Mouse (Mus musculus) hindbrain, embryonic 11.5 days (tissue): Measurements from ENCODE around the gene Tsga10. TPM values are rescaled to one million over a fixed set of nuclear protein-coding genes. Genes with fewer than 3 reads are reported as not detected.

Experiments
- ATAC-seq: fragments of 200-750 bp; cut with Nextera tagmentation; 2 replicates; pipeline ENCODE4 v1.8.0; 2017; ENCODE audit warnings: mild to moderate bottlenecking, moderate TSS enrichment, moderate library complexity; ENCODE audit not compliant: low FRiP score
- DNase-seq: peaks from one replicate; pipeline ENCODE4 v3.0.0-alpha.2; 2015; ENCODE audit warnings: low spot score
- H3K27ac ChIP-seq: fragments of 300-500 bp; sonication (generic); 2 replicates; pipeline ENCODE4 v1.5.1; 2014; ENCODE audit warnings: mild to moderate bottlenecking, low read depth, low read length
- H3K27me3 ChIP-seq: fragments of 300-500 bp; sonication (generic); 2 replicates; pipeline ENCODE4 v1.6.1; 2014; ENCODE audit warnings: mild to moderate bottlenecking, low read length, moderate library complexity, mixed read lengths; ENCODE audit not compliant: control insufficient read depth, insufficient read depth
- H3K36me3 ChIP-seq: fragments of 300-500 bp; sonication (generic); 2 replicates; pipeline ENCODE4 v1.6.1; 2014; ENCODE audit warnings: mild to moderate bottlenecking, low read length, moderate library complexity, mixed read lengths; ENCODE audit not compliant: control insufficient read depth, insufficient read depth
- H3K4me1 ChIP-seq: fragments of 300-500 bp; sonication (generic); replicated peaks from 2 replicates; pipeline ENCODE4 v1.6.1; 2014; ENCODE audit warnings: low read length, mixed read lengths; ENCODE audit not compliant: control insufficient read depth, insufficient read depth
- H3K4me2 ChIP-seq: fragments of 300-500 bp; sonication (generic); replicated peaks from 2 replicates; pipeline ENCODE4 v1.6.1; 2014; ENCODE audit warnings: mild to moderate bottlenecking, low read depth, low read length
- H3K4me3 ChIP-seq: fragments of 300-500 bp; sonication (generic); 2 replicates; pipeline ENCODE4 v1.5.1; 2014; ENCODE audit warnings: low read depth, low read length
- H3K9ac ChIP-seq: fragments of 300-500 bp; sonication (generic); 2 replicates; pipeline ENCODE4 v1.6.1; 2014; ENCODE audit warnings: low read depth, low read length
- H3K9me3 ChIP-seq: fragments of 300-500 bp; sonication (generic); 2 replicates; pipeline ENCODE4 v1.6.1; 2016; ENCODE audit warnings: low read length; ENCODE audit not compliant: control insufficient read depth
- WGBS: fragments of 180-500 bp; shearing (Covaris S2); extraction: QIAGEN DNeasy Blood & Tissue Kit; methylation state at CpG from one replicate; pipeline ENCODE4 v1.1.7; 2014; 5-methylcytosine and 5-hydroxymethylcytosine counted together
- polyA plus RNA-seq: library from polyadenylated mRNA; unstranded; fragments of >200 nt; fragmentation: Nextera tagmentation; extraction: Ambion mirVana; gene quantifications from 2 replicates; pipeline ENCODE4 v1.2.1, GENCODE M21; 2014

Gene Tsga10
- polyA plus RNA-seq, 1 experiment from 2014 or later: 21.4 TPM

DNA sequence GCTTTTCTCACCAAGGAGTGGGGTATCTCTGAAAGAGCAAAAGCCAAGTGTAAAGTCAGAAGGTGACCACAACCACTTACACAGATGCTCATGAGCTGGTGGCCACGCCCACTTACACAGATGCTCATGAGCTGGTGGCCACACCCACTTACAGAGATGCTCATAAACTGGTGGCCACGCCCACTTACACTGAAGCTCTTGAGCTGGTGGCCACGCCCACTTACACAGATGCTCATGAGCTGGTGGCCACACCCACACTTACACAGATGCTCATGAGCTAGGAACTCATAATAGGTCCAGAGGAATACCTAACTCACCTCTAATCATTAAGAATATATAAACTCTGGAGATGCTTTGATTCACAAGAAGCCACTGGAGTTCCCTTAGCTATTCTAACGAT, 18.2 kb upstream of the Tsga10 start:
- Histone ChIP-seq H3K27ac (no peak overlapping the region), H3K27me3 (no peaks in the 10 kb centered on the region), H3K4me3 (no peak overlapping the region), H3K4me1 (no peaks in the 10 kb centered on the region), H3K9ac (no peak overlapping the region), H3K9me3 (no peaks in the 10 kb centered on the region), H3K4me2 (no peak overlapping the region), H3K36me3 (no peaks in the 10 kb centered on the region)
- 84% methylated on average over 4 of the region's 4 CpGs for WGBS
- ATAC-seq (no peak), DNase-seq (no peak)

GRCm38 (mm10) chr1:37883411-37883810, 17.2 kb upstream of the Tsga10 start:
- Histone ChIP-seq H3K27me3 (no peaks in the 10 kb centered on the region), H3K9ac (no peak overlapping the region), H3K4me3 (no peak overlapping the region), H3K27ac (no peak overlapping the region), H3K4me1 (no peaks in the 10 kb centered on the region), H3K36me3 (no peaks in the 10 kb centered on the region), H3K9me3 (no peaks in the 10 kb centered on the region), H3K4me2 (no peak overlapping the region)
- WGBS: 88% methylated on average over 4 of the region's 4 CpGs
- ATAC-seq (no peak), DNase-seq (no peak)

DNA sequence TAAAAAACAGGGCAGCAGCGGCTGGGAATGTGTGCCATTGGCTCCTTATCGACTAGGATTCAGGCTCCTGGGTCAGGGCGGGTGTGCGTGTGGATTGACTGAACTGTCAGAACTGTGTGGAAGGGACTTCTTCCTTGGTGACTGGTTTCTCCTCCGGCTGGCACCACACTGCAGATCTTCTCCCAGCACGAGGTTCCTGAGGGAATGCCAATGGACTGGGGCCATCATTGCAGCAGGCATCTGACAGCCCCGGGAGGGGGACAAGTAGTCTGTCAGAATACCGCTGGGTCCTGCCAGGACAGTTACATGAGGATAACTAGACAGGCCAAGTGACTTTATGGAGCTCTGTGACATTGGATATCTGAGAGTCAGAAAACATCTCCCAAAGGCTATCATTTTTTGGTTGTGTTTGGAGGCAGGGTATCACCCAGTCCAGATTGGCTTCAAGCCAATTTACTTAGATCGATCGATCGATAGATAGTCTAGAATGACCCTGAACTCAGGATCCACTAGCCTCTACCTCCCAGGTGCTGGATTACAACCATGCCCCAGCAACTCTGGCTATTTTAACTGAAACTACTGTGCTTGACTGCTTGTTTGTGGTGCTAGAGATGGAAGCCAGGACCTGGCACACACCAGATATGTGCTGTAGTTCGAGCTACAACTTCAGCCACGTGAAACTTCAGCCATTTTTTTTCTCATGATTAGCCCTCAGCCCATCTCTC, 11.7 kb upstream of the Tsga10 start:
- H3K9ac ChIP-seq: no peak overlapping the region
- no peak for DNase-seq
- 96% methylated on average over 13 of the region's 13 CpGs for WGBS
- peaks cover 11% of the 10 kb centered on the region for H3K36me3 ChIP-seq
- H3K4me2 ChIP-seq: no peak overlapping the region
- no peak for ATAC-seq
- no peak overlapping the region for H3K27ac ChIP-seq
- no peak overlapping the region for H3K4me3 ChIP-seq
- no peaks in the 10 kb centered on the region for H3K4me1 ChIP-seq
- H3K27me3 ChIP-seq: no peaks in the 10 kb centered on the region
- no peaks in the 10 kb centered on the region for H3K9me3 ChIP-seq

GRCm38 (mm10) chr1:37873157-37873556, 6.9 kb upstream of the Tsga10 start:
- WGBS: 95% methylated on average over 4 of the region's 4 CpGs
- peak overlapping the region; percentile 49; the same call in 1 of the 2 replicates for H3K4me3 ChIP-seq
- ATAC-seq: no peak
- H3K9me3 ChIP-seq: no peaks in the 10 kb centered on the region
- no peak overlapping the region for H3K27ac ChIP-seq
- no peak overlapping the region; the same call in 1 of the 2 replicates for H3K4me2 ChIP-seq
- H3K27me3 ChIP-seq: no peaks in the 10 kb centered on the region
- DNase-seq: no peak
- H3K4me1 ChIP-seq: 0 out of 2 replicates have a peak, but pooled peaks cover 2% of the 10 kb centered on the region
- no peak overlapping the region for H3K9ac ChIP-seq
- peaks cover 11% of the 10 kb centered on the region for H3K36me3 ChIP-seq

DNA sequence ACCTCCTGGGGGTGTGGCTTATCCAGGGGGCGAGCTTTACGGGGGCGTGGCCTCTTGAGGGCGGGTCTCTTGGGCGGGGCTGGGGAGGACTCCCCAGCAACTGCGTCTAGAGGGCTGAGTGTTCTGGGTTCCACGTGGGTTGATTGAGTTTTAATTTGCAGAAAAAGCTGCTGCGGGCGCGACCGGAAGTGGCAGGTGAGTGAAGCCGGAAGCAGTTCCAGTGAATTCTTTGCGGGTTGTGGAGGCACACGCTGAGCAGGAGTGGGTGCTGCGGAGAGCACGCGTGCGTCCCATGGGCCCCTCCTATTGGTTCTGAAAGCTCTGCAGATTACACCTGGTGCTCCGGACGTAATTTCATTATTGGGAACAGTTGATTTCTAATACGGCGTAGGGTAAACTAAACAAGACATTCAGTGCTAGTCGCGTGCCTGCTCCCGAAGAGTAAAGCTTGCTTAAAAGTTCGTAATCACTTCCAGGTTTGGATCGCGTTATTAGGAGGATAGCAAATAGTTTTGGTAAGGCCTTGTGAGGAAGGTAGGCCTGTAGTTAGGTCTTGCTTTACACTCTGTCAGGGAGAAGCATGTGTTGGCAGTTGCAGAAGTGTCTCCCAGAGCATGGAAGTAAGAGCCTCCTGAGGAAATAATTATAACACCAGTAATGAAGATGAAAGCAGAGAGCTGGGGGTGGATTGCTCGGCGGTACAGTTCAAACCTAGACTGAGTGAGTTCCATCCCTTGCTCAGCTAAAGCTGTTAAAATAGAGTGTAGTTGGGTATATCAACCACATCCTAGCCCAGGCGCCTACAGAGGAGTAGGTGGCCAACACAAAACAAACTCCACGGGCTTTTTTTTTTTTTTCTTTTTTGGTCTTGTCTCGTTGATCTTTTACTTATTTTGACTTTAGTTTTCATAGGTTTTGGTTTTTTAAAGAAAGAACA, 6.2 kb upstream of the Tsga10 start:
- H3K4me2 ChIP-seq: peak overlapping the region; percentile 68
- H3K9me3 ChIP-seq: no peaks in the 10 kb centered on the region
- 0 out of 2 replicates have a peak, but pooled peaks cover 2% of the 10 kb centered on the region for H3K4me1 ChIP-seq
- DNase-seq (peak; percentile 78), ATAC-seq (peak; percentile 84)
- peak overlapping the region; percentile 1; the same call in 1 of the 2 replicates for H3K27ac ChIP-seq
- peaks cover 11% of the 10 kb centered on the region for H3K36me3 ChIP-seq
- H3K4me3 ChIP-seq: peak overlapping the region; percentile 49
- peak overlapping the region; percentile 49 for H3K9ac ChIP-seq
- 9% methylated on average over 33 of the region's 33 CpGs for WGBS
- no peaks in the 10 kb centered on the region for H3K27me3 ChIP-seq

- Histone ChIP-seq H3K4me2 (peak within 1 kb of the TSS; percentile 68), H3K4me3 (peak within 1 kb of the TSS; percentile 49), H3K4me1 (0 out of 2 replicates have a peak, but pooled peaks cover 2% of the 10 kb centered on the region), H3K27ac (peak within 1 kb of the TSS; percentile 1; the same call in 1 of the 2 replicates), H3K36me3 (peaks cover 11% of the 10 kb centered on the region), H3K27me3 (no peaks in the 10 kb centered on the region), H3K9ac (peak within 1 kb of the TSS; percentile 49), H3K9me3 (no peaks in the 10 kb centered on the region)
- DNase-seq: no peak
- WGBS: 11% methylated on average over 7 of the region's 7 CpGs
- peak; percentile 67 for ATAC-seq
Measured at GRCm38 (mm10) chr1:37871704-37872103, 5.5 kb upstream of the Tsga10 start, which contains the start of gene Lipt1. Gene Lipt1 (plus strand): TSS chr1:37871738.

- Histone ChIP-seq H3K9ac (no peak overlapping the region), H3K4me1 (0 out of 2 replicates have a peak, but pooled peaks cover 2% of the 10 kb centered on the region), H3K4me3 (no peak overlapping the region), H3K27ac (no peak overlapping the region), H3K27me3 (no peaks in the 10 kb centered on the region), H3K36me3 (no peaks in the 10 kb centered on the region), H3K4me2 (no peak overlapping the region), H3K9me3 (no peaks in the 10 kb centered on the region)
- ATAC-seq: no peak
- 61% methylated on average over 2 of the region's 2 CpGs for WGBS
- no peak for DNase-seq
Measured at GRCm38 (mm10) chr1:37869362-37869761, 3.1 kb upstream of the Tsga10 start.

- no peak overlapping the region for H3K4me2 ChIP-seq
- WGBS: 63% methylated on average over 10 of the region's 10 CpGs
- DNase-seq: no peak
- no peak overlapping the region for H3K9ac ChIP-seq
- no peaks in the 10 kb centered on the region for H3K27me3 ChIP-seq
- no peaks in the 10 kb centered on the region for H3K36me3 ChIP-seq
- no peak overlapping the region for H3K4me3 ChIP-seq
- no peaks in the 10 kb centered on the region for H3K9me3 ChIP-seq
- H3K4me1 ChIP-seq: 0 out of 2 replicates have a peak, but pooled peaks cover 2% of the 10 kb centered on the region
- no peak for ATAC-seq
- no peak overlapping the region for H3K27ac ChIP-seq
Measured at GRCm38 (mm10) chr1:37868640-37869039, 2.4 kb upstream of the Tsga10 start.
